Mouse (Mus musculus): Measurements from ENCODE around the gene Tmem208.

- TF ChIP-seq CTCF (conservative IDR thresholded peaks at IDR 0.05 in 1 of 2, IDR thresholded peaks at IDR 0.05 in 1 of 2; ENCODE audit: low read depth in 2 of 2, low read length in 2 of 2) (peak in 1 of 2 experiments; percentile 52; a peak in 2 of 4 replicates), TCF12 (IDR thresholded peaks at IDR 0.05; ENCODE audit: low read depth, low read length) (no peak), ZNF384 (IDR thresholded peaks at IDR 0.05; ENCODE audit: low read depth, low read length) (no peak)
Measured at GRCm38 (mm10) chr8:105289805-105290460, 36.2 kb upstream of the Tmem208 start, which contains the start of gene 4931428F04Rik.
